Mouse (Mus musculus) limb, embryonic 14.5 days (tissue): ENCODE results near the gene Map3k4. TPM values are rescaled to one million over a fixed set of nuclear protein-coding genes. Genes with fewer than 3 reads are reported as not detected.

Source experiments
- ATAC-seq: fragments of 200-750 bp; cut with Nextera tagmentation; 2 replicates; pipeline ENCODE4 v1.8.0; 2017; ENCODE audit warnings: low read depth, moderate number of reproducible peaks, moderate TSS enrichment; ENCODE audit not compliant: low FRiP score
- DNase-seq: peaks from one replicate; pipeline ENCODE4 v3.0.0-alpha.2; 2015; ENCODE audit warnings: low spot score
- H3K27ac ChIP-seq: fragments of 300-500 bp; sonication (generic); replicated peaks from 2 replicates; pipeline ENCODE4 v1.5.1; 2014; ENCODE audit warnings: low read depth, mild to moderate bottlenecking, low read length, moderate library complexity, mixed read lengths
- H3K27me3 ChIP-seq: fragments of 300-500 bp; sonication (generic); 2 replicates; pipeline ENCODE4 v1.6.1; 2014; ENCODE audit warnings: low read length, mixed read lengths; ENCODE audit not compliant: control insufficient read depth, insufficient read depth
- H3K36me3 ChIP-seq: fragments of 300-500 bp; sonication (generic); 2 replicates; pipeline ENCODE4 v1.6.1; 2014; ENCODE audit warnings: mild to moderate bottlenecking, low read length, moderate library complexity, mixed read lengths; ENCODE audit not compliant: control insufficient read depth, insufficient read depth
- H3K4me1 ChIP-seq: fragments of 300-500 bp; sonication (generic); 2 replicates; pipeline ENCODE4 v1.6.1; 2014; ENCODE audit warnings: antibody characterized with exemption, low read length, mixed read lengths; ENCODE audit not compliant: control insufficient read depth, insufficient read depth
- H3K4me2 ChIP-seq: fragments of 300-500 bp; sonication (generic); replicated peaks from 2 replicates; pipeline ENCODE4 v1.6.1; 2014; ENCODE audit warnings: low read depth, mild to moderate bottlenecking, low read length, moderate library complexity; ENCODE audit not compliant: severe bottlenecking
- H3K4me3 ChIP-seq: fragments of 300-500 bp; sonication (generic); replicated peaks from 2 replicates; pipeline ENCODE4 v1.5.1; 2014; ENCODE audit warnings: low read length
- H3K9ac ChIP-seq: fragments of 300-500 bp; sonication (generic); 2 replicates; pipeline ENCODE4 v1.6.1; 2014; ENCODE audit warnings: mild to moderate bottlenecking, low read depth, low read length, moderate library complexity; ENCODE audit not compliant: severe bottlenecking
- H3K9me3 ChIP-seq: fragments of 300-500 bp; sonication (generic); 2 replicates; pipeline ENCODE4 v1.6.1; 2016; ENCODE audit warnings: low read length; ENCODE audit not compliant: control insufficient read depth
- POLR2A ChIP-seq: fragments of 200-500 bp; IDR thresholded peaks from 2 replicates; pipeline ENCODE4 v1.8.0; 2012; ENCODE audit warnings: inconsistent platforms, mild to moderate bottlenecking, moderate library complexity, borderline replicate concordance; ENCODE audit not compliant: insufficient read depth, insufficient read length; ENCODE audit errors: extremely low read depth
- WGBS: fragments of 180-500 bp; shearing (Covaris S2); extraction: QIAGEN DNeasy Blood & Tissue Kit; methylation state at CpG from one replicate; pipeline ENCODE4 v1.1.7; 2014; 5-methylcytosine and 5-hydroxymethylcytosine counted together
- polyA plus RNA-seq, 2 experiments: library from polyadenylated mRNA; depleted of rRNA in 1 of 2; stranded (reverse) in 1 of 2; unstranded in 1 of 2; fragments of >200 nt; fragmentation: Nextera tagmentation in 1 of 2; extraction: Ambion mirVana in 1 of 2; gene quantifications; 2 replicates each; pipeline versions ENCODE4 v1.2.1 to v1.2.3; 2012 to 2014

Gene Map3k4
- polyA plus RNA-seq, 2 experiments = 28.6 to 36.4 TPM

DNA sequence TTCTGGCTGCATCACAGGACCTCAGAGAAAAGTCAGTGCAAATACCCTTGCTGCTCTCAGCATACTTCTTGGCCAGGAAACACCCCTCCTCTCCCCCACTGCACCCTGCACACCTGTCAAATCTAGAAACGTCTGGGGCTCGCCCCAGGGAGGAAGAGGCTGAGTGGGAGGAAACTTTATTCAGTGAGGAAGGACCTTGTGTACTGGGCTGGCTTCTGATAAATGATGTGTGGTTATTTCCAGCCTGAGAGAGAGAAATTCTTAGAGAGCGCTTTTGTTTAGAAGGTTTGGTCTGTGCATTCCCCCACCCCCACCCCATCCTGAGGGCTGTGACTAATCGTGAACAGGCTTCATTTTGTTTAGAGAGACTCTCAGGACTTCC, 112.9 kb downstream of the Map3k4 start:
- no peak overlapping the region for H3K9ac ChIP-seq
- no peak overlapping the region for H3K27ac ChIP-seq
- peaks cover 2% of the 10 kb centered on the region; the same call in 1 of the 2 replicates for H3K36me3 ChIP-seq
- DNase-seq (no peak), ATAC-seq (no peak)
- H3K4me3 ChIP-seq = no peak overlapping the region
- TF ChIP-seq POLR2A = no peak
- H3K4me2 ChIP-seq = no peak overlapping the region
- WGBS = 20% methylated on average over 4 of the region's 4 CpGs
- no peaks in the 10 kb centered on the region for H3K9me3 ChIP-seq
- no peaks in the 10 kb centered on the region for H3K27me3 ChIP-seq
- peaks cover 38% of the 10 kb centered on the region for H3K4me1 ChIP-seq

DNA sequence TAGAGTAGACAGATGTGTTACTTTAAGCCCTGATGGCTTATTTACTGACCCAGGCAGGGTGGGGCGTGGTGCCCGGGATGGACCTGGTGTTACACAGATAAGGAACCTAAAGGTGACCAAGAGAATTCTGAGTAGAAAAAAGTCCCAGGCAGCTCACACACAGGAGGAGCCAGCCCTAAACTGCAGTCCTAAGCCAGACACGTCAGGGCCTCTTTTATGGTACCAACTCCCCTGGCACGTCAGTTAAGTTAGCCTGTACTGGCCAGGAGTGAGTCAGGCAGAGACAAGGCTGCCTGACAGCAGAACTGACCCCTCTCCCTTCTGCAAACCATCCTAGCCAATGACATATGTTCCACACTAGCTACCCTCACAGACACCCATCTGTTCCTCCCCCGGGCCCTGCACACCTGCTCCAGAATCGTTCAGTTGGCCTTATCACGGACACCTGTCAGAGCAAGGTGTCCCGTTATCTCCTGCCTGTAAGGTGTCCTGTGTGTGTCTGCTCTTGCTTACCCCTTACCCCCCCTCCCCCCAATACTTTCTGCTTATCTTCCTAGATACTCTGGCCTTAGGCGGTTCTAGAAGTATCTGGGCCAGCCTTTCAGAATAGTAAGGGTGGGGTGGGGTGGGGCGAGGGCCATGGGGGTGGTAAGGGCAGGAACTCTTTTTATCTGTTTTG, 113.4 kb downstream of the Map3k4 start:
- H3K36me3 ChIP-seq = no peaks in the 10 kb centered on the region
- 56% methylated on average over 10 of the region's 10 CpGs for WGBS
- TF ChIP-seq POLR2A = no peak
- H3K4me2 ChIP-seq = no peak overlapping the region
- ATAC-seq = no peak
- H3K4me3 ChIP-seq = no peak overlapping the region
- no peak overlapping the region for H3K27ac ChIP-seq
- no peaks in the 10 kb centered on the region for H3K27me3 ChIP-seq
- no peak overlapping the region for H3K9ac ChIP-seq
- H3K4me1 ChIP-seq = peaks cover 43% of the 10 kb centered on the region
- no peaks in the 10 kb centered on the region for H3K9me3 ChIP-seq
- no peak for DNase-seq

DNA sequence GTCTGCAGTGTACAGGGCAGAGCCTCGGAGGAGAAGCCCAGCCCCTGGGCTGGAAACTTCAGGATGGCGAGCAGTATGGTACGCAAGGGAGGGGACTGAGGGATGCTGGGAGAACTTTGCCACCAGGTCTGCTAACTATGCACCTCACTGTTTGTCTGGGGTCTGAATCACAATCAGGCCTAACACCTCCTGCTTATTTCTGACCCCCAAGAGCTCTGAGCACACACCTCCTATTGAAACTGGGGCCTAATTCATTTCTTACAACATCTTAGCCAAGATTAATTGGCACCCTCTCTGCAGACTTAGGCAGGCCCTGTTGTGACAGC, 113.9 kb downstream of the Map3k4 start:
- DNase-seq (no peak), ATAC-seq (no peak)
- Histone ChIP-seq H3K4me1 (peaks cover 48% of the 10 kb centered on the region), H3K27ac (no peak overlapping the region), H3K4me2 (no peak overlapping the region), H3K27me3 (no peaks in the 10 kb centered on the region), H3K4me3 (no peak overlapping the region), H3K9me3 (no peaks in the 10 kb centered on the region), H3K36me3 (0 out of 2 replicates have a peak, but pooled peaks cover 2% of the 10 kb centered on the region), H3K9ac (no peak overlapping the region)
- no peak for TF ChIP-seq POLR2A
- WGBS = 76% methylated on average over 3 of the region's 3 CpGs

DNA sequence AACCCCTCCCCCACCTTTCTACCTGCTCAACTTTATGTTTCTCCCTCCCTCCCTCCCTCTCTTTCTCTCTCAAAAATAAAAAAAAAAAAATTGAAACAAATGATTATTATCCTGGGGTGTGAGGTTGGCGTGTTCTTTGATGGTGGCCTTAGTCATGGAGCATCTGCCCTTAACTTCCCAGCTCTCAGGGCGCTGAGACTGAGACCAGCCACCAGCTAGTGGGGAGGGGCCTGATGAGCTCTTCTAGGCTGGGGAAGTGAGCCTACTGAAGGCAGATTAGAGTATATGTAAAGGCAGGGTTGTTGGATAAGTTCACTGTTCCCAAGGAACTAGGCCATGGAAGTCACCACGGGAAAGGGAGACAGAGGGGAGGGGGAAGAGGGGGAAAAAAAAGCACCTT, 114.3 kb downstream of the Map3k4 start:
- H3K9me3 ChIP-seq = no peaks in the 10 kb centered on the region
- no peak for ATAC-seq
- TF ChIP-seq POLR2A = no peak
- 0 out of 2 replicates have a peak, but pooled peaks cover 4% of the 10 kb centered on the region for H3K36me3 ChIP-seq
- no peak overlapping the region for H3K9ac ChIP-seq
- no peak for DNase-seq
- 65% methylated on average over 3 of the region's 3 CpGs for WGBS
- H3K4me1 ChIP-seq = peaks cover 50% of the 10 kb centered on the region
- no peaks in the 10 kb centered on the region for H3K27me3 ChIP-seq
- no peak overlapping the region for H3K4me2 ChIP-seq
- H3K27ac ChIP-seq = no peak overlapping the region
- H3K4me3 ChIP-seq = no peak overlapping the region

DNA sequence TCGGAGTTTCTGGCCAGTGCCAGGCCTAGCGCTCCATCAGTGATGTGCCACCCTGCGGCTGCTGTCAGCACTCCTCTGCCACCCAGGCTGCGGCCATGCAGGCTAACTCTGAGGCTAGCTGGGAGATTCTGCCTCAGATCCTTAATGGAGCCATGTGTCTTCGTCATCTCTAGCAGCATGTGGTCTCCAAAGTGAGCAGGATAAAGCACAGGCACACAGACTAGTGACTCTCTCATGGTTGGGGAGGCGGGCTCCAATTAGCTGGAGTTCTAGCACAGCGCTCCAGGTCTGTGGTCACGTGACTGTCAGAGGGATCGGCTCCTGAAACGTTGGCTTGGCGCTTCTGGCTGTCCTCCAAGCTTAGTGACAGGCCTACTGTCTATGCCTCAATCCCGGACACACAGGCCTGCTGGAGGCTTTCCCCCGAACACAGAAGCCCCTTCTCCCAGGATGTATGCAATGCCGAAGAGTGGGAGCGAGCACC, 115.1 kb downstream of the Map3k4 start:
- no peak overlapping the region for H3K4me3 ChIP-seq
- WGBS = 57% methylated on average over 15 of the region's 15 CpGs
- H3K27ac ChIP-seq = no peak overlapping the region
- H3K4me2 ChIP-seq = no peak overlapping the region
- DNase-seq (peak; percentile 22), ATAC-seq (no peak)
- peaks cover 7% of the 10 kb centered on the region; the same call in 1 of the 2 replicates for H3K36me3 ChIP-seq
- no peaks in the 10 kb centered on the region for H3K9me3 ChIP-seq
- H3K4me1 ChIP-seq = peaks cover 50% of the 10 kb centered on the region
- no peak for TF ChIP-seq POLR2A
- no peak overlapping the region for H3K9ac ChIP-seq
- H3K27me3 ChIP-seq = no peaks in the 10 kb centered on the region

DNA sequence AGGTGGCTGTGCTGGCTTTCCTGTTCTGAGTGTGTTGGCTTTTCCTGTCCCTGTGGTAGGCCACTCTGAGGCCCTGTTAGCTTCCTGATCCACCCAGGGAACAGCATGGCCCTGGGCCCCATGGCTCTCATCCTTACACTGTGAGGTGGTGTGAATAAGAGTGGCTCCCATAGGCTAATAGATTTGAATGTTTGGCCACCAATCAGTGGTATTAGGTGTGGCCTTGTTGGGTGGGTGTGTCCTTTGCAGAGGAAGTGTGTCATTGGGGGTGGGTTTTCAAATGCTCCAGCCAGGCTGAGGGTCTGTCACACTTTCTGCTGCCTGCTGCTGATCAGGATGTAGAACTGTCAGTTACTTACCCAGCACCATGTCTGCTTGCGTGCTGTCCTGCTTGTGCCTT, 117.5 kb downstream of the Map3k4 start:
- peaks cover 32% of the 10 kb centered on the region for H3K4me1 ChIP-seq
- no peak overlapping the region for H3K27ac ChIP-seq
- TF ChIP-seq POLR2A = no peak
- H3K36me3 ChIP-seq = peaks cover 10% of the 10 kb centered on the region; the same call in 1 of the 2 replicates
- no peaks in the 10 kb centered on the region for H3K9me3 ChIP-seq
- no peak overlapping the region for H3K9ac ChIP-seq
- ATAC-seq (0 out of 2 replicates have a peak, but pooled peaks have one; percentile 16), DNase-seq (no peak)
- H3K27me3 ChIP-seq = no peaks in the 10 kb centered on the region
- no peak overlapping the region for H3K4me3 ChIP-seq
- no peak overlapping the region for H3K4me2 ChIP-seq
- 78% methylated on average over 1 of the region's 1 CpGs for WGBS
